Mouse (Mus musculus) forebrain, postnatal 0 days (tissue): ENCODE results near the gene Arnt2. TPM values are rescaled to one million over a fixed set of nuclear protein-coding genes. Genes with fewer than 3 reads are reported as not detected.

Experiments used
- ATAC-seq: fragments of 200-750 bp; cut with Nextera tagmentation; 2 replicates; pipeline ENCODE4 v1.8.0; 2017; ENCODE audit warnings: mild to moderate bottlenecking, moderate library complexity
- DNase-seq: peaks from one replicate; pipeline ENCODE4 v3.0.0-alpha.2; 2015
- H3K27ac ChIP-seq: fragments of 300-500 bp; sonication (generic); 2 replicates; pipeline ENCODE4 v1.5.1; 2014; ENCODE audit warnings: low read depth, mild to moderate bottlenecking, antibody characterized with exemption, low read length, moderate library complexity, mixed read lengths
- H3K27me3 ChIP-seq: fragments of 300-500 bp; sonication (generic); 2 replicates; pipeline ENCODE4 v1.6.1; 2014; ENCODE audit warnings: mild to moderate bottlenecking, low read length, mixed read lengths; ENCODE audit not compliant: insufficient read depth
- H3K36me3 ChIP-seq: fragments of 300-500 bp; sonication (generic); 2 replicates; pipeline ENCODE4 v1.6.1; 2014; ENCODE audit warnings: mild to moderate bottlenecking, moderate library complexity; ENCODE audit not compliant: insufficient read depth
- H3K4me1 ChIP-seq: fragments of 300-500 bp; sonication (generic); 2 replicates; pipeline ENCODE4 v1.6.1; 2014; ENCODE audit warnings: antibody characterized with exemption; ENCODE audit not compliant: insufficient read depth
- H3K4me2 ChIP-seq: fragments of 300-500 bp; sonication (generic); 2 replicates; pipeline ENCODE4 v1.6.1; 2014; ENCODE audit warnings: low read depth, mild to moderate bottlenecking, moderate library complexity
- H3K4me3 ChIP-seq: fragments of 300-500 bp; sonication (generic); 2 replicates; pipeline ENCODE4 v1.5.1; 2014; ENCODE audit warnings: low read depth, low read length, mixed read lengths
- H3K9ac ChIP-seq: fragments of 300-500 bp; sonication (generic); 2 replicates; pipeline ENCODE4 v1.6.1; 2014; ENCODE audit warnings: mild to moderate bottlenecking
- H3K9me3 ChIP-seq: fragments of 300-500 bp; sonication (generic); 2 replicates; pipeline ENCODE4 v1.6.1; 2016; ENCODE audit warnings: low read length
- CTCF ChIP-seq: sonication (generic); IDR thresholded peaks from 2 replicates; pipeline ENCODE4 v1.5.1; 2016; ENCODE audit warnings: antibody characterized with exemption, control low read depth, low read depth
- WGBS: fragments of 180-500 bp; shearing (Covaris S2); extraction: QIAGEN DNeasy Blood & Tissue Kit; methylation state at CpG from one replicate; pipeline ENCODE4 v1.1.7; 2014; 5-methylcytosine and 5-hydroxymethylcytosine counted together
- polyA plus RNA-seq: library from polyadenylated mRNA; unstranded; fragments of >200 nt; fragmentation: Nextera tagmentation; extraction: Ambion mirVana; gene quantifications from 2 replicates; pipeline ENCODE4 v1.2.1, GENCODE M21; 2015
- total RNA-seq: library from RNA; depleted of rRNA; stranded (reverse); fragments of >200 nt; gene quantifications from 2 replicates; pipeline ENCODE4 v1.2.3, GENCODE M21; 2014

Gene Arnt2
- total and polyA plus RNA-seq, 2 experiments from 2014 or later = 61.9 to 138 TPM

GRCm38 (mm10) chr7:84231396-84231795 lies 178.6 kb downstream of the Arnt2 start:
- Histone ChIP-seq H3K4me2 (no peak overlapping the region), H3K4me1 (no peaks in the 10 kb centered on the region), H3K27ac (no peak overlapping the region), H3K27me3 (no peaks in the 10 kb centered on the region), H3K36me3 (no peaks in the 10 kb centered on the region), H3K9ac (no peak overlapping the region), H3K4me3 (no peak overlapping the region), H3K9me3 (no peaks in the 10 kb centered on the region)
- TF ChIP-seq CTCF = no peak
- no peak for DNase-seq
- 83% methylated on average over 4 of the region's 4 CpGs for WGBS
- ATAC-seq = no peak

GRCm38 (mm10) chr7:84227652-84228051 lies 182.3 kb downstream of the Arnt2 start:
- Histone ChIP-seq H3K36me3 (no peaks in the 10 kb centered on the region), H3K4me3 (no peak overlapping the region), H3K4me2 (no peak overlapping the region), H3K9ac (no peak overlapping the region), H3K4me1 (no peaks in the 10 kb centered on the region), H3K27ac (no peak overlapping the region), H3K27me3 (no peaks in the 10 kb centered on the region), H3K9me3 (no peaks in the 10 kb centered on the region)
- DNase-seq = no peak
- TF ChIP-seq CTCF = no peak
- ATAC-seq = no peak
- WGBS = 79% methylated on average over 1 of the region's 1 CpGs

GRCm38 (mm10) chr7:84226909-84227308 lies 183.1 kb downstream of the Arnt2 start:
- TF ChIP-seq CTCF = no peak
- DNase-seq (no peak), ATAC-seq (no peak)
- Histone ChIP-seq H3K27me3 (no peaks in the 10 kb centered on the region), H3K4me3 (no peak overlapping the region), H3K27ac (no peak overlapping the region), H3K4me2 (no peak overlapping the region), H3K9ac (no peak overlapping the region), H3K36me3 (no peaks in the 10 kb centered on the region), H3K9me3 (no peaks in the 10 kb centered on the region), H3K4me1 (no peaks in the 10 kb centered on the region)
- 88% methylated on average over 3 of the region's 3 CpGs for WGBS

- no peak for TF ChIP-seq CTCF
- DNase-seq = no peak
- H3K4me3 ChIP-seq = no peak overlapping the region
- H3K9ac ChIP-seq = no peak overlapping the region
- no peaks in the 10 kb centered on the region for H3K9me3 ChIP-seq
- H3K36me3 ChIP-seq = no peaks in the 10 kb centered on the region
- WGBS = 55% methylated on average over 1 of the region's 1 CpGs
- H3K4me1 ChIP-seq = 0 out of 2 replicates have a peak, but pooled peaks cover 3% of the 10 kb centered on the region
- no peak for ATAC-seq
- H3K27me3 ChIP-seq = no peaks in the 10 kb centered on the region
- no peak overlapping the region for H3K27ac ChIP-seq
- no peak overlapping the region for H3K4me2 ChIP-seq
Observed at GRCm38 (mm10) chr7:84212112-84212511, 197.9 kb downstream of the Arnt2 start.

- WGBS = 31% methylated on average over 10 of the region's 10 CpGs
- no peak for DNase-seq
- Histone ChIP-seq H3K27me3 (no peaks in the 10 kb centered on the region), H3K4me1 (0 out of 2 replicates have a peak, but pooled peaks cover 3% of the 10 kb centered on the region), H3K4me3 (no peak overlapping the region), H3K9me3 (no peaks in the 10 kb centered on the region), H3K36me3 (no peaks in the 10 kb centered on the region), H3K9ac (no peak overlapping the region), H3K4me2 (no peak overlapping the region), H3K27ac (no peak overlapping the region; the same call in 1 of the 2 replicates)
- TF ChIP-seq CTCF = no peak
- ATAC-seq = no peak
Observed at GRCm38 (mm10) chr7:84210585-84211291, 199.2 kb downstream of the Arnt2 start.

GRCm38 (mm10) chr7:84203981-84204380 lies 206.0 kb downstream of the Arnt2 start:
- Histone ChIP-seq H3K27me3 (no peaks in the 10 kb centered on the region), H3K36me3 (no peaks in the 10 kb centered on the region), H3K4me3 (no peak overlapping the region), H3K9ac (no peak overlapping the region), H3K27ac (no peak overlapping the region), H3K4me2 (no peak overlapping the region), H3K4me1 (no peaks in the 10 kb centered on the region), H3K9me3 (no peaks in the 10 kb centered on the region)
- TF ChIP-seq CTCF = no peak
- ATAC-seq = no peak
- WGBS = 69% methylated on average over 3 of the region's 3 CpGs
- peak; percentile 25 for DNase-seq

- ATAC-seq (no peak), DNase-seq (no peak)
- Histone ChIP-seq H3K9me3 (no peaks in the 10 kb centered on the region), H3K27ac (no peak overlapping the region), H3K4me1 (no peaks in the 10 kb centered on the region), H3K27me3 (no peaks in the 10 kb centered on the region), H3K9ac (no peak overlapping the region), H3K4me2 (no peak overlapping the region), H3K4me3 (no peak overlapping the region), H3K36me3 (no peaks in the 10 kb centered on the region)
- WGBS = 85% methylated on average over 13 of the region's 13 CpGs
- no peak for TF ChIP-seq CTCF
Observed at GRCm38 (mm10) chr7:84201151-84202068, 208.6 kb downstream of the Arnt2 start.
